Mouse (Mus musculus): ENCODE data around the gene Zfp39. TPM values are rescaled to one million over a fixed set of nuclear protein-coding genes. Genes with fewer than 3 reads are reported as not detected.
A peak's percentile ranks its signal among the peaks of the same experiment; 100 is the strongest.

Zfp39 gene
- total and polyA plus RNA-seq, 3 experiments = 5.7 to 6.8 (median 6.7) TPM

GRCm38 (mm10) chr11:58904410-58904718 is 339 bp upstream of the Zfp39 start:
- dilution Hi-C loops (cut with MboI; ENCODE audit: extremely low pct_ligation_motif_present, extremely low pct_unique_long_range_greater_than_20kb, low sequenced_read_pairs) = no loop called here
- TF ChIP-seq KAT2A (IDR thresholded peaks at IDR 0.05; ENCODE audit: insufficient replicate concordance, low read length) (no peak), TBP (conservative IDR thresholded peaks at IDR 0.05; ENCODE audit: low read depth, low read length) (no peak), ZKSCAN1 (IDR thresholded peaks at IDR 0.05; ENCODE audit: borderline replicate concordance, low read depth, low read length) (no peak), CHD2 (IDR thresholded peaks at IDR 0.05; ENCODE audit: low read length) (no peak), E2F4 (IDR thresholded peaks at IDR 0.05; ENCODE audit: insufficient replicate concordance, low read depth, low read length) (no peak), ZNF384 (IDR thresholded peaks at IDR 0.05; ENCODE audit: low read depth, low read length) (no peak), MXI1 (IDR thresholded peaks at IDR 0.05; ENCODE audit: low read depth, low read length) (peak; percentile 81; the same call in 1 of the 2 replicates), ELF1 (IDR thresholded peaks at IDR 0.05; ENCODE audit: low read depth, low read length) (no peak), SIN3A (IDR thresholded peaks at IDR 0.05; ENCODE audit: low read length) (peak; percentile 81; the same call in 1 of the 2 replicates), CHD1 (IDR thresholded peaks at IDR 0.05; ENCODE audit: low read depth, low read length) (peak; percentile 28; the same call in 1 of the 2 replicates)
- H3K36me3 ChIP-seq (replicated peaks in 1 of 2; ENCODE audit: control insufficient read depth in 1 of 2, insufficient read depth in 1 of 2, low read length in 1 of 2) = peaks cover 16 to 26% of the 10 kb centered on the region in 2 experiments
- H3K4me2 ChIP-seq (ENCODE audit: insufficient read depth, low read depth, poor library complexity, severe bottlenecking) = peak overlapping the region; percentile 32; the same call in 1 of the 2 replicates
- peaks cover 4% of the 10 kb centered on the region; the same call in 1 of the 2 replicates for H3K79me2 ChIP-seq (replicated peaks; ENCODE audit: control insufficient read depth, extremely low read depth, insufficient read depth, poor library complexity, severe bottlenecking)
- no peaks in the 10 kb centered on the region for H3K9me3 ChIP-seq (replicated peaks; ENCODE audit: low read length)
- peaks cover 9% of the 10 kb centered on the region for H3K27me3 ChIP-seq (replicated peaks)
- H3K9ac ChIP-seq (ENCODE audit: insufficient read depth, low read depth) = peak overlapping the region; percentile 55; the same call in 1 of the 2 replicates
- no peak overlapping the region for H3K27ac ChIP-seq (ENCODE audit: insufficient read depth, low read depth)
- in situ Hi-C loops (cut with MboI; ENCODE audit: low pct_ligation_motif_present, low pct_unique_long_range_greater_than_20kb, low sequenced_read_pairs) = no loop called here
- peak overlapping the region; percentile 62 to 82 (median 69) for H3K4me3 ChIP-seq (replicated peaks in 1 of 3; ENCODE audit: low read depth in 2 of 3, low read length in 2 of 3, poor library complexity in 1 of 3)
- peaks cover 9 to 32% of the 10 kb centered on the region in 2 experiments for H3K4me1 ChIP-seq (ENCODE audit: control insufficient read depth in 1 of 2, insufficient read depth in 2 of 2)
- no peak for DNase-seq (ENCODE audit: extremely low read depth)

- DNase-seq (ENCODE audit: extremely low read depth) = no peak
- Histone ChIP-seq H3K79me2 (replicated peaks; ENCODE audit: control insufficient read depth, extremely low read depth, insufficient read depth, poor library complexity, severe bottlenecking) (peaks cover 4% of the 10 kb centered on the region; the same call in 1 of the 2 replicates), H3K9me3 (replicated peaks; ENCODE audit: low read length) (no peaks in the 10 kb centered on the region), H3K4me2 (ENCODE audit: insufficient read depth, low read depth, poor library complexity, severe bottlenecking) (no peak overlapping the region), H3K27ac (ENCODE audit: insufficient read depth, low read depth) (no peak overlapping the region), H3K36me3 (replicated peaks in 1 of 2; ENCODE audit: control insufficient read depth in 1 of 2, insufficient read depth in 1 of 2, low read length in 1 of 2) (peaks cover 36 to 54% of the 10 kb centered on the region in 2 experiments), H3K9ac (ENCODE audit: insufficient read depth, low read depth) (no peak overlapping the region), H3K4me3 (replicated peaks in 1 of 3; ENCODE audit: low read depth in 2 of 3, low read length in 2 of 3, poor library complexity in 1 of 3) (no peak overlapping the region), H3K4me1 (ENCODE audit: control insufficient read depth in 1 of 2, insufficient read depth in 2 of 2) (peaks cover 9 to 32% of the 10 kb centered on the region in 2 experiments), H3K27me3 (replicated peaks) (no peaks in the 10 kb centered on the region)
- TF ChIP-seq SIN3A (IDR thresholded peaks at IDR 0.05; ENCODE audit: low read length) = no peak
- TF ChIP-seq E2F4 (IDR thresholded peaks at IDR 0.05; ENCODE audit: insufficient replicate concordance, low read depth, low read length) = no peak
- TF ChIP-seq ZC3H11A (IDR thresholded peaks at IDR 0.05; ENCODE audit: low read depth, low read length) = no peak
- no peak for TF ChIP-seq MEF2A (IDR thresholded peaks at IDR 0.05; ENCODE audit: borderline replicate concordance, low read depth, low read length)
- in situ Hi-C loops (cut with MboI; ENCODE audit: low pct_ligation_motif_present, low pct_unique_long_range_greater_than_20kb, low sequenced_read_pairs) = no loop called here
- dilution Hi-C loops (cut with MboI; ENCODE audit: extremely low pct_ligation_motif_present, extremely low pct_unique_long_range_greater_than_20kb, low sequenced_read_pairs) = no loop called here
Measured at GRCm38 (mm10) chr11:58901080-58901479, 2.9 kb downstream of the Zfp39 start.

DNA sequence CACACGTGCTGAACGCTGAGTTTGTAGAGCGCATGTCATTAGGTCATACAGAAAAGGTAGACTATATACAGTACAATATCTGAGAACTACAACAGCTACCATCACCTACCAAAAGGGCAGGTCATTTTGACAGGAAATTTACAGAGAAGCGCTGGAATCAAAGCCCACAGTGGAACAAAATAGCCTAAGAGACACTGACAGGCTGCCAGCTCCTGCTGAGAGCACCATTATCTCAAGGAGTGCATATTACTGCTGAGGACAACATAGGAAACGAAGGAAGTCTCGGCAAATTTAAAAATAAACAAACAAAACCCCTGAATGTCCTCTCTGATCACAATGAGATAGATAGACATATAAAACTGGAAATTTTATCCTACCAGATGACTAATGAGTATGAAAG is 6.5 kb downstream of the Zfp39 start:
- H3K36me3 ChIP-seq (replicated peaks in 1 of 2; ENCODE audit: control insufficient read depth in 1 of 2, insufficient read depth in 1 of 2, low read length in 1 of 2) = peaks cover 62 to 85% of the 10 kb centered on the region in 2 experiments

More for the DNA sequence above, 6.5 kb downstream of the Zfp39 start:
- Histone ChIP-seq H3K9ac (ENCODE audit: insufficient read depth, low read depth) (no peak overlapping the region), H3K79me2 (replicated peaks; ENCODE audit: control insufficient read depth, extremely low read depth, insufficient read depth, poor library complexity, severe bottlenecking) (no peaks in the 10 kb centered on the region), H3K27me3 (replicated peaks) (no peaks in the 10 kb centered on the region), H3K4me3 (replicated peaks in 1 of 3; ENCODE audit: low read depth in 2 of 3, low read length in 2 of 3, poor library complexity in 1 of 3) (no peak overlapping the region), H3K27ac (ENCODE audit: insufficient read depth, low read depth) (no peak overlapping the region), H3K4me1 (ENCODE audit: control insufficient read depth in 1 of 2, insufficient read depth in 2 of 2) (peaks cover 5 to 15% of the 10 kb centered on the region in 2 experiments), H3K4me2 (ENCODE audit: insufficient read depth, low read depth, poor library complexity, severe bottlenecking) (no peak overlapping the region), H3K9me3 (replicated peaks; ENCODE audit: low read length) (no peaks in the 10 kb centered on the region)
- dilution Hi-C loops (cut with MboI; ENCODE audit: extremely low pct_ligation_motif_present, extremely low pct_unique_long_range_greater_than_20kb, low sequenced_read_pairs) = no loop called here
- TF ChIP-seq MAZ (IDR thresholded peaks at IDR 0.05; ENCODE audit: low read depth, low read length) = no peak
- no peak for TF ChIP-seq SMC3 (IDR thresholded peaks at IDR 0.05; ENCODE audit: low read depth, low read length)
- TF ChIP-seq MYC (IDR thresholded peaks at IDR 0.05; ENCODE audit: low read depth, low read length) = no peak
- DNase-seq (ENCODE audit: extremely low read depth) = no peak
- in situ Hi-C loops (cut with MboI; ENCODE audit: low pct_ligation_motif_present, low pct_unique_long_range_greater_than_20kb, low sequenced_read_pairs) = no loop called here

Data from CH12.LX (cell line).